Mouse (Mus musculus): ENCODE measurements around the gene 1700003E16Rik. TPM values are rescaled to one million over a fixed set of nuclear protein-coding genes. Genes with fewer than 3 reads are reported as not detected.
A peak's percentile ranks its signal among the peaks of the same experiment; 100 is the strongest.

1700003E16Rik gene
- polyA plus RNA-seq, 1 experiment from 2014 or later, result 0.19 TPM

- Histone ChIP-seq H3K27ac (no peak overlapping the region), H3K36me3 (peaks cover 67% of the 10 kb centered on the region), H3K9ac (no peak overlapping the region), H3K4me1 (peaks cover 27% of the 10 kb centered on the region), H3K4me3 (no peak overlapping the region), H3K4me2 (no peak overlapping the region), H3K9me3 (replicated peaks) (no peaks in the 10 kb centered on the region), H3K27me3 (replicated peaks) (no peaks in the 10 kb centered on the region)
- ATAC-seq, result no peak
- 75% methylated on average over 2 of the region's 2 CpGs for WGBS (ENCODE audit: insufficient replicate concordance)
Observed at GRCm38 (mm10) chr6:83186946-83187345, 30.7 kb downstream of the 1700003E16Rik start.

- Histone ChIP-seq H3K27ac (no peak overlapping the region), H3K4me1 (peaks cover 5% of the 10 kb centered on the region), H3K36me3 (peaks cover 99% of the 10 kb centered on the region), H3K9me3 (replicated peaks) (no peaks in the 10 kb centered on the region), H3K4me3 (no peak overlapping the region), H3K27me3 (replicated peaks) (no peaks in the 10 kb centered on the region), H3K9ac (no peak overlapping the region), H3K4me2 (no peak overlapping the region)
- ATAC-seq, result no peak
- 74% methylated on average over 7 of the region's 7 CpGs for WGBS (ENCODE audit: insufficient replicate concordance)
Observed at GRCm38 (mm10) chr6:83193571-83193970, 37.4 kb downstream of the 1700003E16Rik start.

- H3K4me2 ChIP-seq, result no peak overlapping the region
- no peaks in the 10 kb centered on the region for H3K4me1 ChIP-seq
- ATAC-seq, result peak; percentile 19; the same call in 1 of the 2 replicates
- H3K4me3 ChIP-seq, result no peak overlapping the region
- H3K36me3 ChIP-seq, result peaks cover 83% of the 10 kb centered on the region
- H3K27ac ChIP-seq, result no peak overlapping the region
- H3K9me3 ChIP-seq (replicated peaks), result no peaks in the 10 kb centered on the region
- H3K9ac ChIP-seq, result no peak overlapping the region
- no peaks in the 10 kb centered on the region for H3K27me3 ChIP-seq (replicated peaks)
- WGBS (ENCODE audit: insufficient replicate concordance), result 65% methylated on average over 15 of the region's 15 CpGs
Observed at GRCm38 (mm10) chr6:83197345-83198004, 41.3 kb downstream of the 1700003E16Rik start.

- H3K36me3 ChIP-seq, result peaks cover 24% of the 10 kb centered on the region
- ATAC-seq, result no peak
- no peaks in the 10 kb centered on the region for H3K9me3 ChIP-seq (replicated peaks)
- no peak overlapping the region for H3K4me2 ChIP-seq
- H3K27ac ChIP-seq, result no peak overlapping the region
- H3K4me1 ChIP-seq, result no peaks in the 10 kb centered on the region
- no peak overlapping the region for H3K4me3 ChIP-seq
- WGBS (ENCODE audit: insufficient replicate concordance), result 74% methylated on average over 4 of the region's 4 CpGs
- 0 out of 2 replicates have a peak, but pooled peaks cover 3% of the 10 kb centered on the region for H3K27me3 ChIP-seq (replicated peaks)
- H3K9ac ChIP-seq, result no peak overlapping the region
Observed at GRCm38 (mm10) chr6:83203320-83203719, 47.1 kb downstream of the 1700003E16Rik start.

DNA sequence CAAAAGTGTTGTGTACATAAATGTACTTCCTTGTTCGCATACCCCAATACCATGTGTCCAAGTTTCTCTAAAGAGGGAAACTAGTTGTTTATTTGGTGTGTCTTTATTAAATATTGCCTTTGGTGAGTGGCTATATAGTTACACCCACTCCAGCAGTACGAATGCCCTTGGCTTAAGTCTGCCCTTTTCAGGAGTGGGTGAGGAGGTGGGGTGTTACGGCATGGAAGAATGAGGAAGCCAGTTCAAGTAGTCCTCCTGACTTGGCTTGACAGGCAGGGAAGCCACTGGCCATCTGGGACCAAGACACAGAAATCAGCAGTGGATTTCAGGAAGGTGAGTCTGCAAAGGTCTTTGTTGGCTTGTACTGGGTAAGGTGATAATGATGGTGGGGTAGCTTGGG, 49.6 kb downstream of the 1700003E16Rik start:
- no peaks in the 10 kb centered on the region for H3K9me3 ChIP-seq (replicated peaks)
- 0 out of 2 replicates have a peak, but pooled peaks cover 2% of the 10 kb centered on the region for H3K36me3 ChIP-seq
- H3K27me3 ChIP-seq (replicated peaks), result 0 out of 2 replicates have a peak, but pooled peaks cover 3% of the 10 kb centered on the region
- no peak overlapping the region for H3K4me3 ChIP-seq
- H3K9ac ChIP-seq, result no peak overlapping the region
- no peak overlapping the region for H3K27ac ChIP-seq
- H3K4me2 ChIP-seq, result no peak overlapping the region
- no peak for ATAC-seq
- H3K4me1 ChIP-seq, result no peaks in the 10 kb centered on the region
- 68% methylated on average over 3 of the region's 3 CpGs for WGBS (ENCODE audit: insufficient replicate concordance)

GRCm38 (mm10) chr6:83206321-83206720, 50.1 kb downstream of the 1700003E16Rik start:
- no peaks in the 10 kb centered on the region for H3K36me3 ChIP-seq
- H3K4me2 ChIP-seq, result no peak overlapping the region
- H3K4me1 ChIP-seq, result no peaks in the 10 kb centered on the region
- no peaks in the 10 kb centered on the region for H3K9me3 ChIP-seq (replicated peaks)
- no peak overlapping the region for H3K4me3 ChIP-seq
- WGBS (ENCODE audit: insufficient replicate concordance), result 66% methylated on average over 11 of the region's 11 CpGs
- H3K27ac ChIP-seq, result no peak overlapping the region
- no peak overlapping the region for H3K9ac ChIP-seq
- ATAC-seq, result no peak
- 0 out of 2 replicates have a peak, but pooled peaks cover 3% of the 10 kb centered on the region for H3K27me3 ChIP-seq (replicated peaks)

DNA sequence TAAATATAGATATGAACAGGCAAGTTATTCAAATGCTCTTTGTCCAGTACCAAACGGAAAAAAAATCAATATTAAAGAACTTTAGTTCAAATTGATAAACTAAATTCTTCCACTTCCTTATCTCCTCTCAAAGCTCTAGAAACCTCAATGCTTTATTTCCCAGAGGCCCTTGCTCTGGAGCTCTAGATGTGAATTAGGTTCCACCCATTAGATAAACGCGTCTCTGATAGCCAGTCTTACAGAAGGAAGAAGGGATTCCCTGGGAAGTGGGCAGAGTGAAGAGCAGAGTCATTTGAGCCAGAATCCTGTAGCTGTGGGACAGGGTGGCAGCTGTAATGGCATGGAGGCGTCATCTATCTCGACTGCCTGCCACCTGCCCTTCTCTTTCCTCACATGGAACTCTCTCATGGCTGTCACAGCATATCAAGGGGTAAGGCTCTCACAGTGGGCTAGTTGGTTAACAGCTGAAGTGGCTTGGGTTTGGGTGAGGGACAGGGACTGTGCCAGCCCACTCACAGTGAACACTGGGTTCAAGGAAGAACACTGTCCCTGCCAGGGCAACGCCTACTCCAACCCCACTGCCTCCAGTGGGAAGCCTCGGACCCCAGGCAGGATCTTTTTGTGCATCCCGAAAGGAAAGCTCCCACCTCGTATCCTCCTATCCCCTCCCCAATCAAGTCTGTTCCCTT, 51.3 kb downstream of the 1700003E16Rik start:
- 44% methylated on average over 9 of the region's 9 CpGs for WGBS (ENCODE audit: insufficient replicate concordance)
- 0 out of 2 replicates have a peak, but pooled peaks cover 3% of the 10 kb centered on the region for H3K27me3 ChIP-seq (replicated peaks)
- no peaks in the 10 kb centered on the region for H3K36me3 ChIP-seq
- H3K27ac ChIP-seq, result no peak overlapping the region
- no peak for ATAC-seq
- no peaks in the 10 kb centered on the region for H3K4me1 ChIP-seq
- no peak overlapping the region for H3K4me3 ChIP-seq
- no peak overlapping the region for H3K4me2 ChIP-seq
- no peak overlapping the region for H3K9ac ChIP-seq
- H3K9me3 ChIP-seq (replicated peaks), result no peaks in the 10 kb centered on the region

- Histone ChIP-seq H3K4me3 (no peak overlapping the region), H3K9me3 (replicated peaks) (no peaks in the 10 kb centered on the region), H3K9ac (no peak overlapping the region), H3K36me3 (no peaks in the 10 kb centered on the region), H3K4me2 (no peak overlapping the region), H3K27ac (no peak overlapping the region), H3K4me1 (no peaks in the 10 kb centered on the region), H3K27me3 (replicated peaks) (0 out of 2 replicates have a peak, but pooled peaks cover 6% of the 10 kb centered on the region)
- no peak for ATAC-seq
- WGBS (ENCODE audit: insufficient replicate concordance), result 71% methylated on average over 2 of the region's 2 CpGs
Observed at GRCm38 (mm10) chr6:83208050-83208400, 51.8 kb downstream of the 1700003E16Rik start.

DNA sequence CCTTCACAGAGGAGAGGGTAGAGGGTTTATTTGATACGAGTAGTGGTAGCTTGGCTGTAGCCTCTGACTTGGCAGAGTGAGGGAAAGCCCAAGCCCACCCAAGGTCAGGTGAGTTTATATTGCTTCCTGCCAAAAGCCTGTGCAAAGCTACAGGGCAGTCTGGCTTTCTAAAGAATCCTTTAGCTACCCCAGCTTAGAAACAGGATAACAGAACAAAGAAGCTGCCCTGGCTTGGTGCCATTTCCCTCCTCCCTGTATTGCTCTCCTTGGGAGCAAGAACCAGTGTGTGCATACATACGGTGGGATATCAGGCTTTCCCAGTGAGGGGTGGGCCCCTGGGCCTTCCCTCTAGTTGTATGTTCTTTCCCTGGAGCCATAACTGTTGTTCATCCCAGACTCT, 54.3 kb downstream of the 1700003E16Rik start:
- Histone ChIP-seq H3K27me3 (replicated peaks) (0 out of 2 replicates have a peak, but pooled peaks cover 12% of the 10 kb centered on the region), H3K4me1 (no peaks in the 10 kb centered on the region), H3K9ac (no peak overlapping the region), H3K9me3 (replicated peaks) (no peaks in the 10 kb centered on the region), H3K27ac (no peak overlapping the region), H3K4me3 (no peak overlapping the region), H3K36me3 (no peaks in the 10 kb centered on the region), H3K4me2 (no peak overlapping the region)
- no peak for ATAC-seq
- WGBS (ENCODE audit: insufficient replicate concordance), result 57% methylated on average over 2 of the region's 2 CpGs

GRCm38 (mm10) chr6:83211526-83211925, 55.3 kb downstream of the 1700003E16Rik start:
- 37% methylated on average over 5 of the region's 5 CpGs for WGBS (ENCODE audit: insufficient replicate concordance)
- Histone ChIP-seq H3K9ac (no peak overlapping the region), H3K27me3 (replicated peaks) (0 out of 2 replicates have a peak, but pooled peaks cover 12% of the 10 kb centered on the region), H3K4me2 (no peak overlapping the region), H3K4me1 (no peaks in the 10 kb centered on the region), H3K4me3 (no peak overlapping the region), H3K27ac (no peak overlapping the region), H3K36me3 (no peaks in the 10 kb centered on the region), H3K9me3 (replicated peaks) (no peaks in the 10 kb centered on the region)
- ATAC-seq, result no peak

Measured in liver, embryonic 12.5 days (tissue).